Comparison of ENCODE assay signal across 27 mouse cellular contexts in the genomic region with DNA sequence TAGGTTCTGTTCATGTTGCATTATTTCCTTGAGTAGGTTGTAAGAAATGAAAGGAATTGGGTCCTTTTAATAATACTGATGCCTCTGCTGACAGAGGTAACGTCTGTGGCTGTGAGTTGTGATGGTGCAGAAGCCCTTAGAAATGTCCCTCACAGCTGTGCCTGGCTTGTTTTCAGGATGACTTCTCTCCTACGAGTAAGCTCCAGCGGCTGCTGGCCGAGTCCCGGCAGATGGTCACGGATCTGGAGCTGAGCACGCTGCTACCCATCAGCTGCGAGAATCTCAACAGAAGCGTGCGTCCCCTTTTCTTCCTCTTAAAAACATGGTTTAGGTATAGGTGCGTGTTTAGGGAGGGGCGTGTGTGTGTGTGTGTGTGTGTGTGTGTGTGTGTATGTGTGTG. TPM values are rescaled to one million over a fixed set of nuclear protein-coding genes. Genes with fewer than 3 reads are reported as not detected.
"Had no signal": no experiment of that assay in that cellular context is flagged by ENCODE, and none has a peak within 500 bp of the region (broad histone marks: within the 10 kb centered on the region; RNA-seq: fewer than 3 reads in every experiment).

No protein-coding gene starts in this region.

- H3K4me1 ChIP-seq: heart, embryonic 15.5 days; hindbrain, embryonic 13.5 days; kidney, embryonic 15.5 days; limb, embryonic 15.5 days had no signal

- H3K27me3 ChIP-seq: heart, embryonic 13.5 days; heart, embryonic 15.5 days; kidney, embryonic 15.5 days; limb, embryonic 13.5 days; limb, embryonic 15.5 days; liver, embryonic 13.5 days had no signal

- H3K27ac ChIP-seq: heart, adult 2 months; heart, embryonic 13.5 days; heart, embryonic 15.5 days; hindbrain, embryonic 13.5 days; kidney, embryonic 15.5 days; kidney, postnatal 0 days; limb, embryonic 13.5 days; limb, embryonic 15.5 days; liver, embryonic 13.5 days had no signal

- H3K4me3 ChIP-seq: heart, adult 2 months; heart, embryonic 13.5 days; heart, embryonic 15.5 days; hindbrain, embryonic 13.5 days; kidney, embryonic 15.5 days; limb, embryonic 13.5 days; limb, embryonic 15.5 days; liver, embryonic 13.5 days had no signal

- ATAC-seq: hindbrain, embryonic 16.5 days; intestine, embryonic 16.5 days had no signal

- DNase-seq: gastrocnemius, postnatal 14 days; gastrocnemius, postnatal 36 days; heart, adult 11 months; heart, adult 2 months; heart, postnatal 14 days; heart, postnatal 36 days; kidney, adult 11 months; kidney, adult 2 months; kidney, adult 9 months; kidney, postnatal 14 days; kidney, postnatal 36 days; layer of hippocampus, adult 9-11 months; layer of hippocampus, postnatal 36 days; liver, embryonic 13.5 days had no signal

- H3K9ac ChIP-seq: heart, embryonic 13.5 days; heart, embryonic 15.5 days; hindbrain, embryonic 13.5 days; kidney, embryonic 15.5 days; limb, embryonic 13.5 days; limb, embryonic 15.5 days; liver, embryonic 13.5 days had no signal

- H3K36me3 ChIP-seq: heart, embryonic 13.5 days; heart, embryonic 15.5 days; hindbrain, embryonic 13.5 days; kidney, embryonic 15.5 days; limb, embryonic 13.5 days; limb, embryonic 15.5 days; liver, embryonic 13.5 days had no signal

- H3K4me2 ChIP-seq: heart, embryonic 11.5 days; heart, embryonic 13.5 days; heart, embryonic 15.5 days; hindbrain, embryonic 13.5 days; kidney, embryonic 15.5 days; limb, embryonic 13.5 days; limb, embryonic 15.5 days; liver, embryonic 13.5 days had no signal

- H3K9me3 ChIP-seq: heart, embryonic 13.5 days; heart, embryonic 15.5 days; hindbrain, embryonic 13.5 days; kidney, embryonic 15.5 days; limb, embryonic 13.5 days; limb, embryonic 15.5 days; liver, embryonic 13.5 days had no signal

RNA-seq across cellular contexts. Expression of gene Gm43518, which starts 33.8 kb away (rescaled TPM):
- total RNA-seq: gastrocnemius, adult 18-20 months; heart, postnatal 36 days; left cerebral cortex, postnatal 14 days had no signal
- polyA plus RNA-seq: heart, adult 2 months; large intestine, adult 2 months had no signal
